Mouse (Mus musculus) ES-E14 (cell line): ENCODE data around the gene H13. TPM values are rescaled to one million over a fixed set of nuclear protein-coding genes. Genes with fewer than 3 reads are reported as not detected.
A peak's percentile ranks its signal among the peaks of the same experiment; 100 is the strongest.

Experiments
- DNase-seq: peaks from one replicate; pipeline ENCODE4 v3.0.0-alpha.2; 2013; ENCODE audit warnings: low read depth, low spot score
- H3K27ac ChIP-seq: 2 replicates; pipeline ENCODE4 v1.5.1; 2012; ENCODE audit warnings: low read depth, mild to moderate bottlenecking, low read length, moderate library complexity, mixed read lengths; ENCODE audit not compliant: poor library complexity, insufficient read depth, severe bottlenecking
- H3K36me3 ChIP-seq: 2 replicates; pipeline ENCODE4 v1.6.1; 2012; ENCODE audit warnings: mild to moderate bottlenecking, low read length, moderate library complexity, mixed read lengths; ENCODE audit not compliant: control insufficient read depth, poor library complexity, insufficient read depth, severe bottlenecking
- H3K4me1 ChIP-seq, 2 experiments: fragments of 150-350 bp in 1 of 2; sonication (generic) in 1 of 2; 2 replicates each; pipeline ENCODE4 v1.6.1; 2012; ENCODE audit warnings: low read length in 2 of 2, mild to moderate bottlenecking in 1 of 2, mixed read lengths in 1 of 2; ENCODE audit not compliant: control insufficient read depth in 2 of 2, insufficient read depth in 2 of 2, poor library complexity in 1 of 2
- H3K4me3 ChIP-seq, 2 experiments: fragments of 150-350 bp in 1 of 2; sonication (generic) in 1 of 2; 2 replicates each; pipeline ENCODE4 v1.5.1; 2012; ENCODE audit warnings: low read length in 2 of 2, low read depth in 1 of 2, mild to moderate bottlenecking in 1 of 2, mixed read lengths in 1 of 2; ENCODE audit not compliant: insufficient read depth in 1 of 2, poor library complexity in 1 of 2, severe bottlenecking in 1 of 2
- H3K9ac ChIP-seq: 2 replicates; pipeline ENCODE4 v1.6.1; 2012; ENCODE audit warnings: low read depth, mild to moderate bottlenecking, low read length, mixed read lengths; ENCODE audit not compliant: poor library complexity, insufficient read depth, severe bottlenecking
- H3K9me3 ChIP-seq: fragments of 150-350 bp; sonication (generic); 2 replicates; pipeline ENCODE4 v1.6.1; 2012; ENCODE audit warnings: low read depth, mild to moderate bottlenecking, low read length; ENCODE audit not compliant: control insufficient read depth, insufficient read depth
- CHD2 ChIP-seq: IDR thresholded peaks from 2 replicates; pipeline ENCODE4 v1.6.1; 2014; ENCODE audit warnings: mild to moderate bottlenecking, low read depth, low read length, inconsistent platforms
- HCFC1 ChIP-seq: IDR thresholded peaks from 2 replicates; pipeline ENCODE4 v1.6.1; 2012; ENCODE audit warnings: low read length, inconsistent platforms, borderline replicate concordance; ENCODE audit not compliant: insufficient read depth
- MAFK ChIP-seq: IDR thresholded peaks from 2 replicates; pipeline ENCODE4 v1.6.1; 2014; ENCODE audit warnings: mild to moderate bottlenecking, low read depth, low read length, inconsistent platforms; ENCODE audit not compliant: insufficient read depth
- ZC3H11A ChIP-seq: IDR thresholded peaks from 2 replicates; pipeline ENCODE4 v1.6.1; 2012; ENCODE audit warnings: low read depth, mild to moderate bottlenecking, inconsistent platforms, low read length, borderline replicate concordance
- ZNF384 ChIP-seq: IDR thresholded peaks from 2 replicates; pipeline ENCODE4 v1.6.1; 2012; ENCODE audit warnings: low read depth, low read length, inconsistent platforms
- in situ Hi-C, 2 experiments: fragments of 600-800 bp; cut with MboI; formaldehyde crosslinking; loops; one replicate each; pipeline ENCODE4 v1.15.1; 2025; ENCODE audit warnings: low sequenced_read_pairs in 2 of 2, inconsistent platforms in 1 of 2; ENCODE audit not compliant: unreplicated experiment in 2 of 2
- total RNA-seq: library from RNA; depleted of rRNA; stranded (reverse); fragments of 300-350 nt; gene quantifications from 2 replicates; pipeline ENCODE4 v1.2.3, GENCODE M21; 2012

Gene H13
- total RNA-seq, 1 experiment, result 55.0 TPM

DNA sequence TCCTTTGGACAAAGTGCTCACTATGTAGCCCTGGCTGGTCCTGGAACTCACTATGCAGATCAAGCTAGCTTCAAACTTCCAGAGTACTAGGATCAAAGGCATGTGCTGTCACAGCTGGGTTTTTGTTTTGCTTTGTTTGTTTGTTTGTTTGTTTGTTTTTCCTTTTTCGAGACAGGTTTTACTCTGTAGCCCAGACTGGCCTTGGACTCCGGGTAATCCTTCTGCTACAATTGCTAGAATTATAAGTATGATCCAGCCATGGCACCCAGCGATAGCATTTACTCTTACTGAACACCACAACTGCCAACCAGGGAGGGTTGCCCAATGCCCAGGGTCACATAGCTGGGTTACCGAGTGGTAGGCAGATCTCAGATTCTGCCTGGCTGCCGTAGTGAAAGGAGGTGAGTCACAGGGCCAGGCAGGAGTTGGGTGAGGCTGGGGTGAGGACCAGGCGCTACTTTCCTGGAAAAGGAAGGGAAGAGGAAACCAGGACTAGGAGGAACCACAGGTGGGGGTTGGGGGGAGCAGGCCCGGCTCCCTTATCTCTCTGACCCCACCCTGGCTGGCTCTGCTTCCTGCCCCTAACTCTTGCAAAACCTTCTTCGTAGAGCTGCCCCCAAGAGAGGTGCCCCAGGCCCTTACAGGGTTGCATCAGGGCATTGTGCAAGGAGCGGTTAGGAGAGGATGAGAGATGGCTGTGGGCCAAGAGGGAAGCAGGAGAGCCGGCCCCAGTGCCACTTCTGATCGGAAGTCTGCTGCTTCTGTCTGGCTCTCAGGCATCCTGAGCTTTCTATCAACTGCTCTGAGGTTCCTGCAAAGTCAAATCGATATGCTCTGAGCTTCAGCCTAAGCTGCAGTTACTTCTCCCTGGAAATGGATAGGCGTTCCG lies 72.1 kb downstream of the H13 start:
- Histone ChIP-seq H3K4me3 (peak overlapping the region in 1 of 2 experiments; percentile 27; a peak in 1 of 4 replicates), H3K27ac (no peak overlapping the region), H3K4me1 (peaks cover 13 to 25% of the 10 kb centered on the region in 2 experiments), H3K9me3 (no peaks in the 10 kb centered on the region), H3K36me3 (no peaks in the 10 kb centered on the region), H3K9ac (peak overlapping the region; percentile 28; the same call in 1 of the 2 replicates)
- TF ChIP-seq ZC3H11A (no peak), HCFC1 (no peak), ZNF384 (no peak)
- in situ Hi-C loops, result no loop called here
- no peak for DNase-seq

DNA sequence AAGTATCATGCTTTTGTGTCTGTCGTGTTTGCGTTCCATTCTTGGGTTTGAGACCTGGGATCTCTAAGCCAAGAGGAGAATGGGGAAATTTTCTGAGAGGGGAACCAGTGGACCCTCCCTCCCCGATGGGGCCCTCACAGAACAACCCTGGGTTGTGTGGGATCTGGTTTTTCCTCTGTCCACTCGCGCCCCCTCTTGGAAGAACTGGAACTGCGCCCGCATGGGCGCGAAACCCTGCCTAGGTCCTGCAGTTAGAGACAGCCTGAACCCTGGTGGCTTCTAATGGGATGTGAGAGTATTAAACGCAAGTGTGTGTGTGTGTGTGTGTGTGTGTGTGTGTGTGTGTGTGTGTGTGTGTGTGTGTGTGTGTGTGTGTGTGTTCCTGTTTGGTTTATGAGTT lies 73.2 kb downstream of the H13 start:
- no peaks in the 10 kb centered on the region for H3K36me3 ChIP-seq
- no peaks in the 10 kb centered on the region for H3K9me3 ChIP-seq
- H3K4me3 ChIP-seq, result no peak overlapping the region
- in situ Hi-C loops, result no loop called here
- no peak overlapping the region for H3K9ac ChIP-seq
- no peak overlapping the region for H3K27ac ChIP-seq
- H3K4me1 ChIP-seq, result peaks cover 13 to 21% of the 10 kb centered on the region in 2 experiments
- no peak for DNase-seq
- TF ChIP-seq MAFK (no peak), HCFC1 (no peak), ZC3H11A (peak; percentile 64; the same call in 1 of the 2 replicates)

DNA sequence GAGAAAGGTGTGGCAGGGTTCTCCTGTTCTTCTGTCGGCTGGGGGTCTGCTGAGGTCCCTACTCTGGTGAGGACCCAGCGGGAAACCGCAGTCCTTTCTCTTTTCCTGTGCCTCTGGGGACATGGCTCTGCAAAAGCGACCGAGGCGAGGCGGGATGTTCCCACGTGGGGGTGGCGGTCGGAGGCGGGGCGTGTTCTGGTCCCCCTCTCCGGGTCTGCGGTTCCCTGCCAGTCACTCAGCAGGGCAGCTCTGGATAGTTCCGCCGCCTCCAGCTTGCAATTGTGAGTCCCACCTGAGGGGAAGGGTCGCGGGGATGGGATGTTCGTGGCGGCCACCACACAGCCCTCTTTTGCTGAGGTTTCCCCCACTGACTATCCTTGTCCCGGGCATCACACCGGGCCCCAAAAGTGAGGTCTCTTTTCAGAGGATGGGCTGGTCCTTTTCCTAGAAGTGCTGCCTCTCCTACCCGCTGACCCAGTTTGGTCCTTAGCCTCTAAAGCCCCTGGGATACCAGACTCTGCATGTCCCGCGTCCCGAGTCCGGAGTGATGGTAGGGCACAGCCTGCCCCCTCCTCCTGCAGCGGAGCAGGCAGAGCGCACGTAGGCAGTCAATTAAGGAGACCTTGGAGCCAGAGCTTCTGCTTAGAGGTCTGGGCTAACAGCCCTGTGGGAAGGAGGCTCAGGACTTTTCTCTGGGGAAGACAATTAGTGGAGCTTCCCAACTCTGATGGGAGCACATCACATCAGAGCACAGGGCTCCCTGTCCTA lies 84.9 kb downstream of the H13 start, which contains the start of gene Cox4i2:
Gene Cox4i2, plus strand, starts transcription at position 230 of the 768 bp plus-strand sequence.
- H3K9ac ChIP-seq, result 0 out of 2 replicates have a peak within 1 kb of the TSS, but pooled peaks have one; percentile 7
- no peak for TF ChIP-seq ZNF384
- TF ChIP-seq ZC3H11A, result no peak
- TF ChIP-seq MAFK, result no peak
- no peak for TF ChIP-seq HCFC1
- TF ChIP-seq CHD2, result no peak
- no peak within 1 kb of the TSS for H3K27ac ChIP-seq
- H3K4me3 ChIP-seq, result peak within 1 kb of the TSS; percentile 44 to 49; a peak in 3 of 4 replicates
- no peaks in the 10 kb centered on the region; a peak in 1 of 4 replicates for H3K4me1 ChIP-seq
- H3K36me3 ChIP-seq, result no peaks in the 10 kb centered on the region
- no peaks in the 10 kb centered on the region for H3K9me3 ChIP-seq
- DNase-seq, result no peak
- in situ Hi-C loops, result no loop called here

DNA sequence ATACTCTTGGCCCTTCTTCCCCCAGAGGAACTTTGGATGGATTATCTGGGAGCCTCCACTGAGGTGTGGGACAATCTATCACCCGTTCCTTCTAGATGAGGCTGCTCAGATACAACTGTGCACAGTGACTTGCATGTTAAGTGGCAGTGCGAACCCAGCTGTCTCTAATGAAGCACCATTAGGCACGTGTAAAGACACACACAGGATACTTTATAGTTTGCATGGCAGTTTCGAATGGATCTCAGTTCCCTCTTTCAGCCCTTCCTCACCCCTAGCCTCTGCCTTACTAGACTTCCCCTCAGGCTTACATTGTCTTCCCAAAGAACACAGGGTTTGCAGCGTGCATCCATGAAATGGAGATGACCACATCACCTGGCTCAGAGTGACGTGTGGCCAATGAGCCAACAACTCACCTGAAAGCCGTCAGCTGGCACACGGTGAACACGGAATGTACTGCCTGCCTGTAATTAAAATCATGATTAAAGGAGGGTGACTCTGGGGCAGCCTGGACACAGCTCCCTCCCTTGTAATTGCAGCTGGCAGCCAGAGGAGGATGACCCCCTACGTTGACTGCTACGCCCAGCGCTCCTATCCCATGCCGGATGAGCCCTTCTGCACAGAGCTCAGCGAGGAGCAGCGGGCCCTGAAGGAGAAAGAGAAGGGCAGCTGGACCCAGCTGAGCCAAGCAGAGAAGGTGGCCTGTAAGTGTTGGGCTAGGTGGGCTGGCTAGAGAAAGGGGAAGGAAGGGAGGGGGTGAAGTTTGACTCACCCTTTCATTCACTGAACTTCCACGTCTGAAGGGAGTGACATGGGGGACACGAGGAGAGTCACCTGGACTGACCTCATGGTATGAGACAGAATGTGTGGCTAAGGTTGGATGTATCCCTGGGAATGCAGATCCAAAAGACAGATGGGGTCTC lies 87.5 kb downstream of the H13 start:
- H3K36me3 ChIP-seq, result no peaks in the 10 kb centered on the region
- in situ Hi-C loops, result no loop called here
- TF ChIP-seq ZC3H11A (no peak), ZNF384 (no peak), CHD2 (no peak), HCFC1 (no peak), MAFK (no peak)
- no peak overlapping the region for H3K4me3 ChIP-seq
- H3K9me3 ChIP-seq, result no peaks in the 10 kb centered on the region
- DNase-seq, result no peak
- no peak overlapping the region for H3K27ac ChIP-seq
- H3K9ac ChIP-seq, result no peak overlapping the region
- no peaks in the 10 kb centered on the region; a peak in 1 of 4 replicates for H3K4me1 ChIP-seq
